Mouse (Mus musculus): Measurements from ENCODE around the gene Fnbp1. TPM values are rescaled to one million over a fixed set of nuclear protein-coding genes. Genes with fewer than 3 reads are reported as not detected.

The Fnbp1 gene
- total and polyA plus RNA-seq, 2 experiments from 2014 or later: 22.1 to 30.7 TPM

GRCm38 (mm10) chr2:31087663-31088661 lies 53.8 kb downstream of the Fnbp1 start:
- Histone ChIP-seq H3K4me2 (ENCODE audit: low read depth, low read length, poor library complexity, severe bottlenecking) (no peak overlapping the region), H3K4me1 (ENCODE audit: insufficient read depth, low read length) (no peaks in the 10 kb centered on the region), H3K27ac (ENCODE audit: low read depth, low read length) (no peak overlapping the region), H3K36me3 (ENCODE audit: insufficient read depth, low read length) (peaks cover 11% of the 10 kb centered on the region), H3K4me3 (ENCODE audit: low read depth, low read length) (no peak overlapping the region), H3K9ac (replicated peaks; ENCODE audit: low read length, poor library complexity, severe bottlenecking) (no peak overlapping the region), H3K9me3 (ENCODE audit: low read length) (no peaks in the 10 kb centered on the region), H3K27me3 (ENCODE audit: insufficient read depth, low read length) (no peaks in the 10 kb centered on the region)
- 29% methylated on average over 11 of the region's 11 CpGs for WGBS
- no peak for ATAC-seq (ENCODE audit: low FRiP score)
- TF ChIP-seq CTCF (IDR thresholded peaks at IDR 0.05): no peak
- peak; percentile 43 for DNase-seq (ENCODE audit: low spot score)

GRCm38 (mm10) chr2:31087085-31087484 lies 54.7 kb downstream of the Fnbp1 start:
- Histone ChIP-seq H3K9me3 (ENCODE audit: low read length) (no peaks in the 10 kb centered on the region), H3K36me3 (ENCODE audit: insufficient read depth, low read length) (peaks cover 20% of the 10 kb centered on the region), H3K4me1 (ENCODE audit: insufficient read depth, low read length) (no peaks in the 10 kb centered on the region), H3K27me3 (ENCODE audit: insufficient read depth, low read length) (no peaks in the 10 kb centered on the region), H3K27ac (ENCODE audit: low read depth, low read length) (no peak overlapping the region), H3K4me3 (ENCODE audit: low read depth, low read length) (no peak overlapping the region), H3K4me2 (ENCODE audit: low read depth, low read length, poor library complexity, severe bottlenecking) (no peak overlapping the region), H3K9ac (replicated peaks; ENCODE audit: low read length, poor library complexity, severe bottlenecking) (no peak overlapping the region)
- TF ChIP-seq CTCF (IDR thresholded peaks at IDR 0.05): no peak
- WGBS: 59% methylated on average over 5 of the region's 5 CpGs
- DNase-seq (ENCODE audit: low spot score) (no peak), ATAC-seq (ENCODE audit: low FRiP score) (no peak)

- H3K4me1 ChIP-seq (ENCODE audit: insufficient read depth, low read length): no peaks in the 10 kb centered on the region
- H3K4me3 ChIP-seq (ENCODE audit: low read depth, low read length): no peak overlapping the region
- no peaks in the 10 kb centered on the region for H3K27me3 ChIP-seq (ENCODE audit: insufficient read depth, low read length)
- no peak overlapping the region for H3K27ac ChIP-seq (ENCODE audit: low read depth, low read length)
- no peak for ATAC-seq (ENCODE audit: low FRiP score)
- H3K36me3 ChIP-seq (ENCODE audit: insufficient read depth, low read length): peaks cover 22% of the 10 kb centered on the region
- no peaks in the 10 kb centered on the region for H3K9me3 ChIP-seq (ENCODE audit: low read length)
- no peak for DNase-seq (ENCODE audit: low spot score)
- no peak overlapping the region for H3K4me2 ChIP-seq (ENCODE audit: low read depth, low read length, poor library complexity, severe bottlenecking)
- no peak overlapping the region for H3K9ac ChIP-seq (replicated peaks; ENCODE audit: low read length, poor library complexity, severe bottlenecking)
- no peak for TF ChIP-seq CTCF (IDR thresholded peaks at IDR 0.05)
These were observed 55.3 kb downstream of the Fnbp1 start for GRCm38 (mm10) chr2:31086543-31086942.

- no peaks in the 10 kb centered on the region for H3K4me1 ChIP-seq (ENCODE audit: insufficient read depth, low read length)
- DNase-seq (ENCODE audit: low spot score) (no peak), ATAC-seq (ENCODE audit: low FRiP score) (no peak)
- H3K9ac ChIP-seq (replicated peaks; ENCODE audit: low read length, poor library complexity, severe bottlenecking): no peak overlapping the region
- H3K27me3 ChIP-seq (ENCODE audit: insufficient read depth, low read length): no peaks in the 10 kb centered on the region
- TF ChIP-seq CTCF (IDR thresholded peaks at IDR 0.05): no peak
- no peak overlapping the region for H3K27ac ChIP-seq (ENCODE audit: low read depth, low read length)
- H3K9me3 ChIP-seq (ENCODE audit: low read length): no peaks in the 10 kb centered on the region
- WGBS: 97% methylated on average over 9 of the region's 9 CpGs
- no peak overlapping the region for H3K4me3 ChIP-seq (ENCODE audit: low read depth, low read length)
- no peak overlapping the region for H3K4me2 ChIP-seq (ENCODE audit: low read depth, low read length, poor library complexity, severe bottlenecking)
- peaks cover 31% of the 10 kb centered on the region for H3K36me3 ChIP-seq (ENCODE audit: insufficient read depth, low read length)
These were observed 57.5 kb downstream of the Fnbp1 start for GRCm38 (mm10) chr2:31084169-31084850.

- H3K27me3 ChIP-seq (ENCODE audit: insufficient read depth, low read length): no peaks in the 10 kb centered on the region
- H3K4me1 ChIP-seq (ENCODE audit: insufficient read depth, low read length): no peaks in the 10 kb centered on the region
- no peak overlapping the region for H3K4me3 ChIP-seq (ENCODE audit: low read depth, low read length)
- H3K27ac ChIP-seq (ENCODE audit: low read depth, low read length): no peak overlapping the region
- 97% methylated on average over 8 of the region's 8 CpGs for WGBS
- ATAC-seq (ENCODE audit: low FRiP score): no peak
- DNase-seq (ENCODE audit: low spot score): no peak
- H3K9me3 ChIP-seq (ENCODE audit: low read length): no peaks in the 10 kb centered on the region
- H3K4me2 ChIP-seq (ENCODE audit: low read depth, low read length, poor library complexity, severe bottlenecking): no peak overlapping the region
- peaks cover 34% of the 10 kb centered on the region for H3K36me3 ChIP-seq (ENCODE audit: insufficient read depth, low read length)
- H3K9ac ChIP-seq (replicated peaks; ENCODE audit: low read length, poor library complexity, severe bottlenecking): no peak overlapping the region
- no peak for TF ChIP-seq CTCF (IDR thresholded peaks at IDR 0.05)
These were observed 58.4 kb downstream of the Fnbp1 start for GRCm38 (mm10) chr2:31083372-31083771.

- Histone ChIP-seq H3K27ac (ENCODE audit: low read depth, low read length) (no peak overlapping the region), H3K4me1 (ENCODE audit: insufficient read depth, low read length) (no peaks in the 10 kb centered on the region), H3K9me3 (ENCODE audit: low read length) (no peaks in the 10 kb centered on the region), H3K4me3 (ENCODE audit: low read depth, low read length) (no peak overlapping the region), H3K27me3 (ENCODE audit: insufficient read depth, low read length) (no peaks in the 10 kb centered on the region), H3K9ac (replicated peaks; ENCODE audit: low read length, poor library complexity, severe bottlenecking) (no peak overlapping the region), H3K4me2 (ENCODE audit: low read depth, low read length, poor library complexity, severe bottlenecking) (no peak overlapping the region), H3K36me3 (ENCODE audit: insufficient read depth, low read length) (peaks cover 34% of the 10 kb centered on the region)
- no peak for DNase-seq (ENCODE audit: low spot score)
- TF ChIP-seq CTCF (IDR thresholded peaks at IDR 0.05): no peak
- 93% methylated on average over 17 of the region's 17 CpGs for WGBS
- ATAC-seq (ENCODE audit: low FRiP score): no peak
These were observed 59.2 kb downstream of the Fnbp1 start for GRCm38 (mm10) chr2:31082639-31083038.

Measured in midbrain, postnatal 0 days (tissue).